Mouse (Mus musculus) thymus, adult 2 months (tissue): ENCODE data around the gene Tmem59l. TPM values are rescaled to one million over a fixed set of nuclear protein-coding genes. Genes with fewer than 3 reads are reported as not detected.

ENCODE experiments used
- DNase-seq: peaks from one replicate; pipeline ENCODE4 v3.0.0; 2021
- H3K27ac ChIP-seq: fragments of 200-500 bp; 2 replicates; pipeline ENCODE4 v1.5.1; 2012; ENCODE audit warnings: low read length, control low read depth; ENCODE audit not compliant: control insufficient read depth, insufficient read depth
- H3K27me3 ChIP-seq: fragments of 200-500 bp; 2 replicates; pipeline ENCODE4 v1.6.1; 2012; ENCODE audit warnings: mild to moderate bottlenecking, low read length, moderate library complexity, mixed read lengths; ENCODE audit not compliant: control insufficient read depth, insufficient read depth
- H3K36me3 ChIP-seq: fragments of 200-500 bp; 2 replicates; pipeline ENCODE4 v1.6.1; 2012; ENCODE audit warnings: mild to moderate bottlenecking, low read length, moderate library complexity; ENCODE audit not compliant: control insufficient read depth, insufficient read depth
- H3K4me1 ChIP-seq: fragments of 200-500 bp; replicated peaks from 2 replicates; pipeline ENCODE4 v1.6.1; 2012; ENCODE audit warnings: low read length; ENCODE audit not compliant: control insufficient read depth, insufficient read depth
- H3K4me3 ChIP-seq: fragments of 200-500 bp; 2 replicates; pipeline ENCODE4 v1.5.1; 2012; ENCODE audit warnings: mild to moderate bottlenecking, low read length, control low read depth, moderate library complexity; ENCODE audit not compliant: control insufficient read depth, insufficient read depth
- CTCF ChIP-seq: fragments of 200-500 bp; IDR thresholded peaks from 2 replicates; pipeline ENCODE4 v1.5.1; 2012; ENCODE audit warnings: mild to moderate bottlenecking, control low read depth, low read length, moderate library complexity, borderline replicate concordance; ENCODE audit not compliant: control insufficient read depth, poor library complexity, insufficient read depth; ENCODE audit errors: extremely low read depth
- POLR2A ChIP-seq: fragments of 200-500 bp; IDR thresholded peaks from 2 replicates; pipeline ENCODE4 v1.6.1; 2012; ENCODE audit warnings: mild to moderate bottlenecking, low read length, control low read depth, moderate library complexity; ENCODE audit not compliant: control insufficient read depth, poor library complexity, insufficient read depth; ENCODE audit errors: extremely low read depth
- WGBS: fragments of 180-500 bp; shearing (Covaris S2); methylation state at CpG from one replicate; pipeline ENCODE4 v1.1.7; 2018; 5-methylcytosine and 5-hydroxymethylcytosine counted together
- polyA plus RNA-seq: library from polyadenylated mRNA; depleted of rRNA; stranded (reverse); fragments of >200 nt; gene quantifications from 2 replicates; pipeline ENCODE4 v1.2.3, GENCODE M21; 2012

The Tmem59l gene
- polyA plus RNA-seq, 1 experiment = 0.39 TPM

DNA sequence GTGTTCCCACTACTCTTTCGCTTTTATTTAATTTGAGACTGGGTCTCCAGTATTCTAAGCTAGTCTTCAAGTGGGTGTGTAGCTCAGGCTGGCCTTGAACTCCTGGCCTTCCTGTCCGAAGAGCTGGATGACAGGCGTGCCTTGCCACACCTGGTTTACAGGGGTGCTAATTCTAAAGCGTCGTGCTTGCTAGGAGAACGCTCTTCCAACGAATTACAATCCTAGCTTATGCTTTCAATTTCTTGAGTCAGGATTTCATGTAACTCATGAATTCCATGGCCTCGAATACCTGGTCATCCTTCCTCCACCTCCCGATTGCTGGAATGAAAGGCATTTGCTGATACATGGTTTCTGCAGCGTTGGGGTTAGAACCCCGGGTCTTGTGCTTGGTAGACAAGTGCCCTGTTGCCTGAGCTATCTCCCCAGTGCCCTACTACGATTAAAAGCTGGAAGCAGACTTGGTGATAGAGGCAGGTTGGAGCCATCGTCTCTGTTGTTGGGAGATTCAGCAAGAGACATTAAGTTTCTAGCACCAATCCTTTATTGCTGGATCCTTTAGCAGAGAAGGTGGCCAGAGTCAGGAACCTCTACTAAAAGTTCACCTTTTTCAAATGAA lies 41.1 kb upstream of the Tmem59l start:
- Histone ChIP-seq H3K27me3 (no peaks in the 10 kb centered on the region), H3K4me3 (peak overlapping the region; percentile 94), H3K4me1 (peaks cover 15% of the 10 kb centered on the region), H3K27ac (peak overlapping the region; percentile 59; the same call in 1 of the 2 replicates), H3K36me3 (peaks cover 21% of the 10 kb centered on the region)
- TF ChIP-seq POLR2A = no peak
- TF ChIP-seq CTCF = no peak
- no peak for DNase-seq
- WGBS = 16% methylated on average over 13 of the region's 13 CpGs

DNA sequence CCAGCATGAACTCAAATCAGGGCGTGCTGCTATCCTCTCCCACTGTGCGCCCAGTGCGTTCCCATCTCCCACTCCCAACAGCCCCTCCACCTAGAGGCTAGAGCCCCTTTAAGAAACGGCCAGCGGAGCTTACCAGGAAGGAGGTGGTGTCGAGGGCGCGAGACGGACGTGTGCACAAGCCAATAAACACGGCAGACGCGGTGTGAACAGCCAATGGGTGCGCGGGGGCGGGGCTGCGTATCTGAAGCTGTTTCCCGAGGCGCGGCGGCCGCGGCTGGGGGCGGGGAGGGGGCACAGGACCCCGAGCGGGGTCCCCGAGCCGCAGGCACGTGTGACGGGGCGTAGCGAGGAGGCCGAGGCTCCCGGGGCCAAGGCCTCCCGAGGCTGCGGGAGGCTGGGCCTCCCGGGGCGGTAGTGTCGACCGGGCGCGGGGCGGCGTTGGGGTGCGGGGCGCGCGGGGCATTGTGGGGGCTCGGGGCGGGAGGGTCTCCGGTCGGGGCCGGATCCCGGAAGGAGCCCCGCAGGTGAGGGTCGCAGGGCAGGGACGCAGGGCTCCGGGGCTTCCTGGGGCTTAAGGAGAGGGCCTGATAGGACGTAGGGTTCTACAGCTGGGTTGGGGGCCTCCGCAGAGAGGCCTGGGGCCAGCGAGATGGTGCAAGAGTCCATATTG lies 40.5 kb upstream of the Tmem59l start, which contains the start of the genes Fkbp8 and Kxd1:
Gene Fkbp8, plus strand, starts transcription at position 213 of the 670 bp plus-strand sequence.
Gene Kxd1, minus strand, starts transcription at position 445 of the 670 bp plus-strand sequence.
- WGBS = under 1% methylated on average over 56 of the region's 61 CpGs
- Histone ChIP-seq H3K4me1 (peaks cover 15% of the 10 kb centered on the region), H3K27me3 (no peaks in the 10 kb centered on the region), H3K4me3 (peak within 1 kb of the TSS; percentile 94), H3K36me3 (peaks cover 17% of the 10 kb centered on the region), H3K27ac (peak within 1 kb of the TSS; percentile 59; the same call in 1 of the 2 replicates)
- peak; percentile 98 for DNase-seq
- TF ChIP-seq POLR2A (peak; percentile 84), CTCF (no peak)

GRCm38 (mm10) chr8:70527111-70527511 lies 40.0 kb upstream of the Tmem59l start:
- no peaks in the 10 kb centered on the region for H3K27me3 ChIP-seq
- DNase-seq = no peak
- H3K4me1 ChIP-seq = peaks cover 15% of the 10 kb centered on the region
- peaks cover 11% of the 10 kb centered on the region for H3K36me3 ChIP-seq
- TF ChIP-seq POLR2A = no peak
- TF ChIP-seq CTCF = no peak
- H3K27ac ChIP-seq = peak overlapping the region; percentile 33; the same call in 1 of the 2 replicates
- H3K4me3 ChIP-seq = peak overlapping the region; percentile 94
- WGBS = 1% methylated on average over 8 of the region's 8 CpGs

DNA sequence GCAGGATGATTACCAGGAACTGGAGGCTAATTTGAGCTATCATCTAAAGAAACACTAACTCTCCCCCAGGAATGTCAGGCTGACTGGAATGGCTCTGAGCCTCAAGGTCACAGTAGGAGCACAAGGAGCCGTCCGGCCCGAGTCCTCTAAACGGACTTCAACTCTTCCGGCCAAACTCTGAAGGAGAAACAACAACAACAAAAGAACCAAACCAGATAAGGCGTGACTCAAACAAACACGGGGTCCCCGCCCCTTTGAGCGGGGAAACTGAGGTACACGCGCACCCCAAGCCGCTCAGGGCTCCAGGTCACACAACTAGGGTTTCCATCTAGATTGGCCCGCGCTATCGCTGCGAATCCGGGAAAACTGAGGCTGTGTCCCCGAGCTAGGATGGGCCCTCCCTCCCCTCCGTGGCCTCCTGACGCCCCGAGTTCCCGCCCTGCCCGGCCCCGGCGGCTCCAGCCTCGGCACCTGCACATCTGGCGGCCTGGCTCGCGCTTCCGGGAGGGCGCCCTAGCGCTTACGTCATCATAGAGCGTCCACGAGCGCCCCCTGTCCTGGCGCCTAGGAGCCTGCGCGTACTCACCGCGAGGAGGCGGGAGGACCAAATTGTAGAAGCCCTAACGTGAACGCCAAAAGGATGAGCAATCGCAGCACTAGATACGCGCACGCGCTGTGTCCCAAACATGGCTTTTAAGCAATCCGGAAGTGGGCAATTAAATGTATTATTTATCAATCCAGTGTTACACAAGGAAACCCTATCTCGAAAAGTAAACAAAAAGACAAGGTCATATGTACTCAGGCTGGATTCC lies 35.6 kb upstream of the Tmem59l start:
- H3K27me3 ChIP-seq = no peaks in the 10 kb centered on the region
- peak; percentile 96 for DNase-seq
- H3K4me1 ChIP-seq = peaks cover 9% of the 10 kb centered on the region
- TF ChIP-seq CTCF (peak; percentile 76), POLR2A (peak; percentile 77)
- peak overlapping the region; percentile 71 for H3K4me3 ChIP-seq
- H3K27ac ChIP-seq = peak overlapping the region; percentile 20
- WGBS = under 1% methylated on average over 51 of the region's 51 CpGs
- peaks cover 2% of the 10 kb centered on the region; the same call in 1 of the 2 replicates for H3K36me3 ChIP-seq

DNA sequence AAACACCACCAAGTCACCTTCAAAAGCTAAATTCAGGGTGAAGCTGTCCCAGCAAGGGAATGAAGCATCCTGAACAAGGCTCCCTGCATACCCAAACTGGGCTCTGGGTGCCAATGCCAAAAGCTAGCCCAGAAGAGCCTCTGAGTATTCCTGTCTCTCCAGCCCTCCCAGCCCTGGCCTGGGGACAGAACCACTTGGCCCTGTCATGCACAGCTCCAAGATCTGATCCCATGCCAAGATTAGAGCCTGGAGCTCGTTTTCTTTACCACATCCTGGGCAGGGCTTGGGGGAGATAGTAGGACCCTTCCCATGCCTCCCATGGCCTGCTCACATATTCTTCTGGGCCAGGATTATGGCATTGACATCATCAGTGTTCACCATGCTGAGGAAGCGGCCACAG lies 32.4 kb upstream of the Tmem59l start:
- WGBS = 76% methylated on average over 2 of the region's 2 CpGs
- Histone ChIP-seq H3K27me3 (no peaks in the 10 kb centered on the region), H3K4me1 (0 out of 2 replicates have a peak, but pooled peaks cover 6% of the 10 kb centered on the region), H3K36me3 (peaks cover 7% of the 10 kb centered on the region; the same call in 1 of the 2 replicates), H3K27ac (no peak overlapping the region), H3K4me3 (no peak overlapping the region)
- TF ChIP-seq POLR2A = no peak
- TF ChIP-seq CTCF = no peak
- DNase-seq = no peak

- H3K36me3 ChIP-seq = peaks cover 7% of the 10 kb centered on the region; the same call in 1 of the 2 replicates
- TF ChIP-seq CTCF (no peak), POLR2A (no peak)
- DNase-seq = no peak
- H3K27ac ChIP-seq = no peak overlapping the region
- H3K4me1 ChIP-seq = 0 out of 2 replicates have a peak, but pooled peaks cover 6% of the 10 kb centered on the region
- 96% methylated on average over 6 of the region's 6 CpGs for WGBS
- no peaks in the 10 kb centered on the region for H3K27me3 ChIP-seq
- no peak overlapping the region for H3K4me3 ChIP-seq
Observed at GRCm38 (mm10) chr8:70519043-70519442, 31.9 kb upstream of the Tmem59l start.
